Mouse (Mus musculus): ENCODE data around the gene Pcnx3.
A peak's percentile ranks its signal among the peaks of the same experiment; 100 is the strongest.

The Pcnx3 gene

DNA sequence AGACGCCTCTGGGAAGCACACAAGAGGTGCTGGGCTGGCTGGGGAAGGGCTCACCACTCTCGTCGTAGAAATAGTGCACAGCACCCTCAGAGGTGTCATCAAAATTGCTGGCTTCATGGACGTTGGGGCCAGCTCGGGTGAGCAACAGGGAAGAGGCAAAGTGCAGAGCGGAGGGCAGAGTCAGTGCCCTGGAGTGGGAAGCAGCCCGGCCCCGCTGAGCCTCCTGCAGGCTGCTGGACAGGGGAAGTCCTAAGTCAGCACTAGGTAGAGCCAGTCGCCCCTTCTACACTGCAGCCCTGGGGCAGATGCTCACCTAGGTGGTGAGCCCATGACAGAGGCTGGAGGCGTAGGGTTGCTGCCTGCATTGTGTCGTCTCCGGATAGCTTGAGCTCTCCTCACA lies 4.5 kb downstream of the Pcnx3 start:
- no peak for DNase-seq (ENCODE audit: low spot score)

DNA sequence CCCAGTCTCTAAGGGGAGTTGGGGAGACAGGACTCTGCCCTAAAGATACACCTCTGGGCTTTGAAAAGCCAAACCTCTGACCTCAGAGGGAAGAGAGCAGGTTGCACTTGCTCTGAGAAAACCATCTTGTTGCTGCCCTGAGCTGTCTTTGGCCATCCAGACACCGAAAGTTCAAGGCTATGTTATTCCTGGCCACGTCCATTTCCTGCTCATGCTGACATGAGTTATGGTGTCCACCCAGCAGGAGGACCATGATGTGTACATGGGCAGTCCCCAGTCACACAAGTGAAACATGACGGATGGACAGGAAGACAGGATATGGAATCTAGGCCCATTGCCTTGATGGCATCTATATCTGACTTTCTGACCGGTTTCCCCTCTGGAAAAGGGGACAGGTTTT lies 8.3 kb downstream of the Pcnx3 start:
- no peak for DNase-seq (ENCODE audit: low spot score)

DNA sequence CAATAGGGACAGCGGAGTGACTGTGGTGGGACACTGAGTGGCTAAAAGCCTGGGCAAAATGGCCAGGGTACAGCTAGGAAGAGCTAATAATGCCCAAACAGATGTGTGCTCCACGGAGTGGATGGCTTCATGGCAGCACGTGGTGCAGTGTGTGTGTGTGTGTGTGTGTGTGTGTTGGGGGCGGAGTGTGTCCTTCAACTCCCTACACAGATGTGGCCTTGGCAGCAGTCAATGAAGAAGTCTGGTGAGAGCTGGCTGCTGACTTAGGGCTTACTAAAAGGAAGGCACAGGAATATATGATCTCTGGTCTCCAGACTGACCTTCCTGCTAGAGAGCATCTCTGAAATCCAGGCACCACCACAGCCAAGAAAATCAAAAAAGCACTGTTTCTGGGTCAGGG lies 20.3 kb downstream of the Pcnx3 start:
- DNase-seq (ENCODE audit: low spot score), result no peak

DNA sequence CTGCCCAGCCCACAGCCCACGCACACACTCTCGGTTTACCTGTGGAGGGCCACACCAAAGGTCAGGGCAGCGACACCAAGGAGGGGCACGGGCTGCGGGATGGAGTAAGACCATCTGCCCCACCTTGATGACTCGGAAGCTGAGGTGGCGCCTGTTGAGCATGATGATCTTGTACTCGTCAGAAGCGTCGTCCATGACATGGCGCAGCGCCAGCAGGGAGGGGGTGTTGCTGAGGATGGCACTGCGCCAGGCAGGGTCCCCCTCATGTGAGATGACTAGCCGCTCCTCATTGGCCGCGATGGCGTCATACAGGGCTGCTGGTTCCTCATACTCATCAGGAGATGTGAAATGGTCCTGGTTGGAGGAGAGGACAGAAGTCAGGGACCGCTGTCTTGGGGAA lies 22.3 kb downstream of the Pcnx3 start:
- no peak for DNase-seq (ENCODE audit: low spot score)

DNA sequence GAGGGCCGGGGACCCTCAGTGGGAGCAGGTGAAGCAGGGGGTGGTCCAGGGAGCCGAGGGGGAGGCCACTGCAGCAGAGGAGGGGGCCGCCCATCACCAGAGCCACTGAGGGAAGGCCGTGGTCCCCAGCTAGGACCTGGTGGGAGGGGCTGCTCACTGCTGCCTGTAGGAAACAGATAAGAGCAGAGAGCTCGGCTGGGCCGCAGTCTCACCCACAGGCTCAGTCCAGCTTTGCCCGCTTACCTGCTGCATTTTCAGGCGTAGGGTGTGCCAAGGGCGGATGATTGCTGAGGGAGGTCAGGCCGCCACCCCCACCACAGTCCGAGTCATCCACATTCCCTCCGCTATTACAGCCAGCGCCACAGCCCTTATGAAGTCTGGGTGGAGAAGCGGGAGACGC lies 23.2 kb downstream of the Pcnx3 start:
- DNase-seq (ENCODE audit: low spot score), result no peak

DNA sequence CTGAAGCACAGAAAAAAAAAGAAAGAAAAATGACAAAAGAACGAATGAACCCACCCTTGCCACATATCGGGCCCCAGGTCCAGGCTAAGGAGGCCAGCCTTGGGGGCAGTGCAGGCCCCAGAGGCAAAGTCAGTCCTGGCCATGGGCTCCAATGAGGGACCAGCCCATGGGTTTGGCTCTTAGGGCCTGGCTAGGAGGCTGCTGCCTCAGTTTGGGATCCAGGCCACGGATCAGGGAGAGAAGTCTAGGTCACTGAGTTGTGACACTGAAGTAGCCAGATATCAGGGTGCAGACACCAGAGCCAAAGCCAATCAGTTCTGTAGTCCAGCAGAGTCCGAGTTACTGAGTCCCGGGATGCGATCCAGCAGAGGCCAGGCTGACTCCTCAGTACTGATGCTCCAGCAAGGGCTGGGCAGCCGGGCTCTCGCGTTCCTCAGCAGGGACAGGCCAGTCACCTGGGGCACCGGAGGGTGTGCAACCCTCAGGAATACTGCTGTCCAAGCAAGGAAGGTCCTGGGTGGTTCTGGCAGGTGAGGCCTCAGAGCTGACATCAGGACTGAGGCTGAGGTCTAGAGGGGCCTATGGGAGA lies 23.9 kb downstream of the Pcnx3 start:
- no peak for DNase-seq (ENCODE audit: low spot score)

DNA sequence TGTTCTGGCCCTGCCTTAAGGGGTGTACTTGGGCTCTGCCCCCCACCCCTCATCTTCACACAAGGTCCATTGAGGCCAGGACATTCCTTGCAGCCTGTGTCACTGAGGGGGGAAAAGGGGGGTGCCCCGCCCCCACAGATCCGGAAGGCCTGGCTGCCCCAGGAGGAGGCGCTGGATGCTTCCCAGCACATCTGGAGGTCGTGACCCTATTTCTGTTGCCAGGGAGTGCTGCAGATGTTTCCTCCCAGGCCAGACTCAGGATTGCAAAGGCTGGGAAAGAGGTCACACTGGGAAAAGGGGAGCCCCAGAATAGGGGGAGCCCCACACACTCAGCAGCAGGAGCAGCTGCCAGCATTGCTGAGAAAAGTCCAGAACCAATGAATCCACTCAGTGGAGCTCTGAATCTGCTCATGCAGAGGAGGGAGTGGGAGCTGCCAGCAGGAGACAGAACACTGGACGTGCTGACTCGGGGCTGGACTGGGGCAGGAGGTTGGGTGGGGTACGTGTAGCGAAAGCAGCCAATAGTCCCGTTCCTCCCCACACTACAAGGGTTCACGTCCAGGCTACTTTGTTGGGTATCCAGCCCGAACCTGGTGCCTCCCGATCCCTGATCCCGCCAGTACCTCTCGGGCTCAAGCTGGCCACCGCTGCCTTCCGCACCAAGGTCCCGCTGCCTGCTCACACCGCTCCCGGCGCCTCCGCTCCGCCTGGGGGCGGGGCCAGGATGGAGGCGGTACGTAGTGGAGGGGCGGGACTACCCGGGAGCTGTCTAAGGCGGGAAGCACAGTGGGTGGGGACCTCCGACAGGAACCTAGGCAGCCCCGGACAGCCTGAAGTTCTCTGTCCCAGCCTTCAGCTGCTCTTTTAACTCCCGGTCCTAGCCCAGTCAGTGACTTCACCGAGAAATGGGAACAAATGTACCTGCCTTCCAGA lies 25.5 kb downstream of the Pcnx3 start, which contains the start of gene Sipa1:
Sipa1 (minus strand) TSS at position 727 of the 933 bp plus-strand sequence.
- DNase-seq (ENCODE audit: low spot score), result peak; percentile 85

DNA sequence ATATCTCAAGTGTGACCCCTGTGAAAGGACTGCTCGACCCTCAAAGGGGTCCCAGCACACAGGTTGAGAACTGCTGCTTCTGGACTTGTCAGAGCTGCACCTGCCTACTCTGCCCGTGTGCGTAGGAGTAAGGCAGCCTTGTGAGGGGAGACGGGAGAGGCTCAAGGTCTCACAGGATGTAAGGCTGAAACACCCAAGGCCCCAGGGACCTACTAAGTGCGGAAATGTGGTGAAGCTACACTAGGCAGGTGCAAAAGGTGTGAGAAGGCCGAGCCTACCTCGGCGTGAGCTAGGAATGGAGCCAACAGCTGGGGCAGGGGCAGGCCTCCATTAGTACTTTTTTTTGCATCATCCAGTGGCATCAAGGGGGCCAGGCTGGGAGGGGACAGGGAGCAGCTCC lies 26.4 kb downstream of the Pcnx3 start:
- DNase-seq (ENCODE audit: low spot score), result no peak

DNA sequence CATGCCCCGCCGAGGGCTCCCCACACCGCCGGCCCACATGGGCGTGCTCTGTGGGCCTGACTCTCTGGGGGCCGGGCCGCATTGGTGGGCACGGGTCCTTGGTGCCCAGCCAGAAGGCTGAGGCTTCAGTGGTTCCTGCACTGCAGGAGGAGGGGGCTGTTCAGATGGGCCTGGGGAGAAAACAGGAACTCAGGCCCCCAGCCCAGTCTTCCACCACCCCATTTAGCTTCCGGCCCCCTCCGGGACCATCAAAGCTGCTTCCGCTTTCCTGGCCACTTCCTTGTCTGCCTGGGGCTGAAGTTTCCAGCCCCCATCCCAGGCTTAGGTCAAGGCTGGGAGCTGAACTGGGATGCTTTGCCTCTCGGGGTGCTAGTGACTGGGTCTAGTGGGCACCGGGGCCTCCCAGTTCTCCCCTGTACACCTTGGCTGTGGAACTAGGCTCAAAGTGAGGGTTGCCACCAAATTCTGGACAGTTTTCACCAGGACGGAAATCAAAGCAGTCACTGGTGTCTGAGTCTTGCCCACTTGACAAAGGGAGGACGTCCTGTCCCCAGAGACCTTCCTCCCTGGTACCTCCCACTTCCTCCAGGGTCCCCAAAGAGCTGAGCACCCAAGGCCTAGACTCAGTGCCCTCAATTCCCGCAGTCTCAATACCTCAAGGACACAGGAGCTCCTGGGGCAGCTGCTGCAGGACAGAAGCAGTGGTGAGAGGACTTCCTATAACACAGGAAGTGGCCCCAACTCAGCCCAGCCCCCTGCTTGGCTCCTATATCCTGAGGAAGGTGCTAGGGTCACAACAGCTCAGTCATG lies 27.6 kb downstream of the Pcnx3 start:
- no peak for DNase-seq (ENCODE audit: low spot score)

DNA sequence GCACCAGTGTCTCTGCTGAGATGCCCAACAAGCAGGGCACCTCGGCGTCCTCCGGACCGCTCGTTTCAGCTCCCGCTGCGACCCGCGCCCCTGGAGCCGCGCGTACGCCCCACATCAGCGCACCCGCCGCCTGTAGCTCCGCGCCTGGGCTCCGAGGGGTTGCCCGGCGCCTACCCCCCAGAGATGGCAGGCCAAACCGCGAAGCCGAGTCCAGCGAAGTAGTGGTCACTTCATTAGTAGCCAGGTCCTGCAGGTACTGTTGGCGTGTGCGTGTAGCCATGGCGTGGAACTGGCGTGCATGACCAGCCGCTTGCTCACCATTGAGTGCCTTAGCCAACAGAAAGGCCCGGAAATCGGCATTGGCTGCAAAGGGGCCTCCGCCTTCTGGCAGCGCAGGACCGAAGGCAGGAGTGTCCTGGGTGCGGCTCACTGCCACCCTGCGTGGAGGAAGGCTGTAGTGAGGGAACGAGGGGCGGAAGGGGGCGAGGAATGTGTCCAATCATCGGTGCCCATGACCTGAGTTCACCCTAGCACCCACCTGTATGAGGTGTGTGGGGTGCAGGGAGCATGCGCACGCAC lies 33.9 kb downstream of the Pcnx3 start:
- peak; percentile 17 for DNase-seq (ENCODE audit: low spot score)

DNA sequence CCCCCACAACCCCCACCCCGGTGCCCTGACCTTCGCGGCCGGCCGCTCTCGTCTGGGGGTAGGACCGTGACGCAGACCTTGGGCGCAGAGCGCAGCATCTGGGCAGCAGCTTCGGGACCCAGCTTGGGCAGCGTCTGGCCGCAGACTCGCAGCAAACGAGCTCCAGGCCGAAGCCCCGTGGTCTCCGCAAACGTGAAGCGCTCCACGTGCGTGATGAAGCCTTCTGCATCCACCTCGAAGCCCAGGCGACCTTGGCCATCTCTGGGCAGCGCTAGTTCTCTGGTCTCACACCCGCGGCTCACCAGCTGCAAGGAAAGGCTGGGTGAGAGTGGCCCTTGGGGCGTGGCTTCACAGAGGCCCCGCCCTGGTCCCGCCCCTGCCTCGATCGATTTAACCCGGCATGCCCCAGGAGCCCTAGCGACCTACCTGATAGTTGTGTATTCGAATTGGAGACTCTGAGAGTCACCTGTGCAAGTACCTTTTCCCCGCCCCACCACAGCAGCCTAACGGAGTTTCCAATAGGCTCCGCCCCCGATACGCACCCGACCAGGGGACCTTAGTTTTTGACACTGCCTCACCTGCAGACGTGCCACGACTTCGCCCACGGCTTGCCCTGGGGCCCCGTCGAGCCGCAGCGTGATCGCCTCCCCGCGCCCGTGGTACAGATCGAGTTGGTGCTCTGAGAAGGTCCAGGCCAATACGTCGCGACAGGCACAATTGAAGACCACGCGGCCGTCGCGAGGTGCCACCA lies 34.6 kb downstream of the Pcnx3 start:
- peak; percentile 79 for DNase-seq (ENCODE audit: low spot score)

DNA sequence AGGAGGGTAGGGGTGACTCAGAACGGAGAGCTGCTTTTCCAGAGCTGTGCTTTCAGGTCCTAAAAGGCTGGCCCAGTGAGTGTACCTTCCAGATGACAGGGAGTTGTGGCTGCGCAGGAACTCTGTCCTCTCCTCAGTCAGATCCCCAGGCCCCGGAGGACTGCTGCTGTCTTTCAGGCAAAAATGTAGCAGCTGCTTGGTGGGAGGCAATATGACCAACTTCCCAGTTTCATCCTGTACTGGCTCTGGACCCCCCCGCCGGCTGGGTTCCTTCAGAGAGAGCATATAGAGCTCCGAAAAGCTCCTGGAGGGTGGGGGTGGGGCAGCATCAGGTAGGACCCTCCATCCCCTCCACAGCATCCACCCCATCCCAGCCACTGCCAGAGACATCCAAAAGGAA lies 36.1 kb downstream of the Pcnx3 start:
- no peak for DNase-seq (ENCODE audit: low spot score)

DNA sequence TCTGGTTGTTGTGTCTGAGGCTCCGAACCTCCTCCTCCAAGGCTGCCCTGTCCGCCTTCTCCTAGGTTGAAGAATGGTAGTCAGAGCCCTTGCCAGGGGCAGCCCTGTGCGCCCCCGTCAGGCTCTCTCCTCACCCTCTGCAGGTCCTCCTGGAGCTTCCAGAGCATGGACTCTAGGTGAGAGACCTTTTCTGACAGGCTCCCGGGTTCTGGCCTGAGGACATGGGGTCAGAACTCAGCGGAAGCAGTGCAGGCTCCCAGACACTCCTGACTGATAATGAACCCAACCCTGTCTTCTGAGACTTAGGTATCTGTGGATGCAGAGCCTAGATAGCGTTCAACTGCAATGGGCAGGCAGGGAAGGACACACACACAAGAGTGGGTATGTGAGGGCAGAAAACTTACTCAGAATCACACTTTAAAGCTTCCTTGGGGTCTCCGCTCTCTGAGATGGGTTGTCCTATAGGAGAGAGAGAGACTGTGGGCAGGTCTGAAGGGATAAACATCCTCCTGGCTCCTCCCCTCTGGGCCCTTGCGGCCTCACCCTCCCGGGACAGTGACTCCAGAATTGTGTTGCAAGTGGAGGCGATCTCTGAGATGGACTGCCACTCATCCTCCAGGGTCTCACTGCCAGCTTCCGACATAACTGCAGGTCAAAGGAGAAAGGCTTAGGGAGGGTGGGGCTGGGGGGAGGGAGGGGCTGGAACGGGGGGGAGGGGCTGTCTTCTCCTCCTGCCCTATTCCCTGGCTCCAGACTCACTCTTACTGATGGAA lies 37.0 kb downstream of the Pcnx3 start:
- DNase-seq (ENCODE audit: low spot score), result no peak

DNA sequence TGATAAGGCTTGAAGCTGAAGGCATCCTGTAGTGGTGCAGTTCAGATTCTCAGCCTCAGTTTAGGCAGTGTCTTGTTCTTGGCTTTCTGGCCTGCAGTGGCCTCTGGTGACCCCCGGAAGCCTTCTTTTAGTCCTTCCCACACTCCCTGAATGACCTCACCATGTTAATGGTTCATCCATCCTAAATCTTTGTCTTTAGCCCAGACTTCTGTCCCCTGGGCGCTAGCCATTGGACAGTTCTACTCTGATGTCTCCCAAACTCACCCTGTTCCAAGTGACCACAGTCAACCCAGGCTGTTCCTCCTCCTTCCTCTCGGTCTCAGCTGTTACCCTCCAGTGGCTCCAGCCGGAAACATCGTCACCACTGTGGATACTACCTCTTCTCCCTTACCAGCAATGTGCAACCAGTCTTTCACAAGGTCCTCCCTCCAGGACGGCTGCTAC lies 39.4 kb downstream of the Pcnx3 start:
- DNase-seq (ENCODE audit: low spot score), result no peak

DNA sequence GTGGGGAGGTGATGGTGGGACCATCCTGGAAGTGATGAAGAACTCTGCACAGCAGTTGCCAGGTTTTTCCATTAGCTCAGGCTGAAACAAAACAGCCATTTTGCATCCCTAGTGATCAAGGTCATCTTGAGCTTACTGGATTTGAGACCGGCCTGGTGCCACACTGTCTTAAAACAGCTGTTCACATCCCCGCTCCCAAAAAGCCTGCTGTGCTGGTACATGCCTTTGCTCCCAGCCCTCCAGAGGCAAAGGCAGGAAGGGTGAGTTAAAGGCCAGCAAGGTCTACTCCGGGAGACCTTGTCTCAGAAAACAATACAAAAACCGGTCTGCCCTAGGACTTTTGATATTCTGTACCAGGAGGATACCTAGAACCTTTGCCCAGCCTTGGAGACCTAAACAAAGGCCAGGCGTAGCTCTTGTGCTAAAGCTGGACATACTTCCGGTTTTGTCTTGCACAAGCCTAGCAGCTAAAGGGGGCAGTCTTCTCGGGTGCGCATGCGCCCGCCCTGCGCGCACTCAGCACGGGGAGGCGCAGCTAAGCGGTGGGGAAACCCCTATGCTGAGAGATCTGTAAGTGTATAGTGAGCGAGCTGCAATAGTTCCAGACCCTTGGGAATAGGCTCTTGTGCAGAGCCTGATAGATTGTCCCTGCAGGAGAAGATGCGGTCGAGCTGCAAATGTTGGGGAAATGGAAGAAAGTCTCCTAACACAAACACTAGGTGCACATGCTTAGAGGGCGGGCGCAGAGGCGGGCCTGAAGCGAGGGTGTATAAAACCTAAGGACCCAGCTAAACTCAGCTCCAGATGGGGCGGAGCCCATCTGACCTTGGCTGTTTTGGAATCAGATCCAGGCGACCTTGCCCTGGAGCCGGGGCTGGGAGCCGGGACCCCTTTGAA lies 40.1 kb downstream of the Pcnx3 start:
- peak; percentile 81 for DNase-seq (ENCODE audit: low spot score)

DNA sequence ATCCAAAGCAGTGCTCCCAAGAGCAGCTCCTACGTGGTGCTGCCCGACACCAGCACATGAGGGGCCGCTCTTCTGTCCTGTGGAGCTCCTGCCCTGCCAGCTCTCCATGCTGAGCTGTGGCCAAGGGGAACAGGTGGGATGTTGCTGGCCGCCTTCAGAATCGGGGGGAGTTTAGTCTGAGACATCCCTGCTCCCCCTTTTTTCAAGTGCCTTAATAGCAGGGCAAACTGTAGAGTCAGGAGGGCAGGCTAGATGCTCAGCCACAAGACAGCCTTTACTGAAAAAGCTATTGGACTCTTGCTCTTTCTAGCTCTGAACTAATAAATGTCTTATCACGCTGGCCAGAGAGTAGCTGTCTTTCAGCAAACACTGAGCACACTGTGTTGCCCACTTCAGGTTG lies 40.9 kb downstream of the Pcnx3 start:
- DNase-seq (ENCODE audit: low spot score), result no peak

DNA sequence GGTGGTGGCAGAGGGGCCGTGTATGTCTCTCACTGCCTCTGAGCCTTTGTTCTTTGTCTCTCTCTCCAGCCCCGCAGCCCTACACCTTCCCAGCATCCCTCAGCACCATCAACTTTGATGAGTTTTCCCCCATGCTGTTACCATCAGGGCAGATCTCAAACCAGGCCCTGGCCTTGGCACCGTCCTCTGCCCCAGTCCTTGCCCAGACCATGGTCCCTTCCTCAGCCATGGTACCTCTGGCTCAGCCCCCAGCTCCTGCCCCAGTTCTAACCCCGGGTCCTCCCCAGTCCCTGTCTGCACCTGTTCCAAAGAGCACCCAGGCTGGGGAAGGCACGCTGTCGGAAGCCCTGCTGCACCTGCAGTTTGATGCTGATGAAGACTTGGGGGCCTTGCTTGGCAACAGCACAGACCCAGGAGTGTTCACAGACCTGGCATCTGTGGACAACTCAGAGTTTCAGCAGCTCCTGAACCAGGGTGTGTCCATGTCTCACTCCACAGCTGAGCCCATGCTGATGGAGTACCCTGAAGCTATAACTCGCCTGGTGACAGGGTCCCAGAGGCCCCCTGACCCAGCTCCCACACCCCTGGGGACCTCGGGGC lies 41.9 kb downstream of the Pcnx3 start:
- no peak for DNase-seq (ENCODE audit: low spot score)

DNA sequence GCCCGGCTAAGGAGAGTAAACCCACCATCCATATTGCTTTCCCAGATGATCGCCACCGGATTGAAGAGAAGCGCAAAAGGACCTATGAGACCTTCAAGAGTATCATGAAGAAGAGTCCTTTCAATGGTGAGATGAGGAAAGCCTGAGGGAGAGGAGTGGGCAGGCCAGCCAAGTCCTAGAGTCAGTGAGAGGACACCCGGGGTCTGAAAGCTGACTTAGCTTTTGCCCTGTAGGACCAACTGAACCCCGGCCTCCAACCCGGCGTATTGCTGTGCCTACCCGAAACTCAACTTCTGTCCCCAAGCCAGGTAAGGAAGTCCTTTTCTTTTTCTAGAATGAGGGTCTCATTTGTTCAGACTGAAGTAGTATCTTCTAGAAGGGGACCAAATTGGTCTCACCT lies 43.4 kb downstream of the Pcnx3 start:
- no peak for DNase-seq (ENCODE audit: low spot score)

DNA sequence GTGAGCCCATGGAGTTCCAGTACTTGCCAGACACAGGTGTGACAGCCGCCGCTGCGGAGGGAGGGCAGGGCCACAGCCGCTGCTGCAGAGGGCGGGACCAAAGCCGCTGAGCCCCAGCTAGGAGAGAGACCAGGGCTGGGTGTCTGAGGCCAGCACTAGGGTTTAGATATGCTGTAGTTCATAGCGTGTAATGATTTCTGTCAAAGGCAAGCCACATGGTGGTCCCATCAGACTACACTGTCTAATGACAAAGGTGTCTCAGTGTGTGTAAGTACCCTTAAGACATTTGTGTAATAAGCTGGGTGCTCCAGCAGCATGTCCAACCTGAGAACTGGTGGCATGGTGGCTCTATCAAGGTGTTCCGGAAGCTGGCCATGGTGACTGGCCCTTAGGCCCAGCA lies 47.1 kb downstream of the Pcnx3 start:
- DNase-seq (ENCODE audit: low spot score), result no peak

Data from retina, embryonic 14.5 days (tissue).